ENCODE assay signal across 36 mouse cellular contexts in genomic region chr11:49626748-49627147, GRCm38 (mm10). TPM values are rescaled to one million over a fixed set of nuclear protein-coding genes. Genes with fewer than 3 reads are reported as not detected.
"Had no signal": no experiment of that assay in that cellular context is flagged by ENCODE, and none has a peak within 500 bp of the region (broad histone marks: within the 10 kb centered on the region; RNA-seq: fewer than 3 reads in every experiment).

No protein-coding gene starts in this region.

- DNase-seq: heart, postnatal 10 days; heart, postnatal 14 days; heart, postnatal 36 days; heart, postnatal 4 days; kidney, adult 11 months; kidney, adult 18-20 months; kidney, adult 2 months; kidney, adult 8-10 months; kidney, adult 9 months; kidney, postnatal 10 days; kidney, postnatal 14 days; kidney, postnatal 25 days; kidney, postnatal 36 days; kidney, postnatal 4 days; layer of hippocampus, adult 9-11 months; layer of hippocampus, postnatal 36 days had no signal

- H3K9me3 ChIP-seq: heart, embryonic 12.5 days; heart, embryonic 13.5 days; heart, embryonic 15.5 days; hindbrain, embryonic 10.5 days; hindbrain, embryonic 12.5 days; hindbrain, embryonic 13.5 days; hindbrain, embryonic 15.5 days; intestine, embryonic 15.5 days; kidney, embryonic 15.5 days had no signal

- H3K4me1 ChIP-seq: heart, embryonic 15.5 days; hindbrain, embryonic 12.5 days; hindbrain, embryonic 13.5 days; hindbrain, embryonic 15.5 days; intestine, embryonic 15.5 days had no signal

- H3K36me3 ChIP-seq: heart, embryonic 15.5 days; hindbrain, embryonic 10.5 days; hindbrain, embryonic 12.5 days; hindbrain, embryonic 13.5 days; hindbrain, embryonic 15.5 days; intestine, embryonic 15.5 days; kidney, embryonic 15.5 days had no signal

- H3K4me3 ChIP-seq: heart, embryonic 12.5 days; heart, embryonic 13.5 days; heart, embryonic 15.5 days; hindbrain, embryonic 10.5 days; hindbrain, embryonic 12.5 days; hindbrain, embryonic 13.5 days; hindbrain, embryonic 15.5 days; intestine, embryonic 15.5 days; kidney, embryonic 15.5 days; layer of hippocampus, adult 2 months had no signal

- H3K27me3 ChIP-seq: hindbrain, embryonic 12.5 days; hindbrain, embryonic 15.5 days; intestine, embryonic 15.5 days had no signal

- H3K27ac ChIP-seq: heart, embryonic 13.5 days; heart, embryonic 15.5 days; hindbrain, embryonic 10.5 days; hindbrain, embryonic 12.5 days; hindbrain, embryonic 13.5 days; hindbrain, embryonic 14.5 days; hindbrain, embryonic 15.5 days; hindbrain, postnatal 0 days; intestine, embryonic 15.5 days; kidney, embryonic 15.5 days; kidney, postnatal 0 days; layer of hippocampus, adult 2 months had no signal

RNA-seq across cellular contexts. Expression of gene Flt4, which starts 17.7 kb away (rescaled TPM):
- polyA plus RNA-seq: inflammation-experienced regulatory T-cells, adult 6 months had no signal

RNA-seq across cellular contexts. Expression of gene Scgb3a1, which starts 36.7 kb away (rescaled TPM):
- polyA plus RNA-seq: hindbrain, embryonic 10.5 days; hindbrain, embryonic 11.5 days; hindbrain, embryonic 12.5 days; hindbrain, embryonic 13.5 days; hindbrain, embryonic 14.5 days; hindbrain, embryonic 16.5 days; inflammation-experienced regulatory T-cells, adult 6 months; intestine, embryonic 14.5 days; intestine, embryonic 15.5 days; intestine, embryonic 16.5 days; kidney, adult 2 months; kidney, embryonic 14.5 days; kidney, embryonic 15.5 days; kidney, embryonic 16.5 days; kidney, postnatal 0 days had no signal
